Mouse (Mus musculus) embryonic facial prominence, embryonic 13.5 days (tissue): Measurements from ENCODE around the gene Hexb. TPM values are rescaled to one million over a fixed set of nuclear protein-coding genes. Genes with fewer than 3 reads are reported as not detected.
A peak's percentile ranks its signal among the peaks of the same experiment; 100 is the strongest.

Experiments used
- ATAC-seq: fragments of 200-750 bp; cut with Nextera tagmentation; 2 replicates; pipeline ENCODE4 v1.8.0; 2017; ENCODE audit warnings: low read depth; ENCODE audit not compliant: insufficient number of reproducible peaks, insufficient read depth, low FRiP score, low TSS enrichment
- H3K27ac ChIP-seq: fragments of 300-500 bp; sonication (generic); 2 replicates; pipeline ENCODE4 v1.5.1; 2015; ENCODE audit warnings: moderate library complexity, mild to moderate bottlenecking, inconsistent platforms
- H3K27me3 ChIP-seq: fragments of 300-500 bp; sonication (generic); 2 replicates; pipeline ENCODE4 v1.6.1; 2015; ENCODE audit warnings: mild to moderate bottlenecking, inconsistent platforms
- H3K36me3 ChIP-seq: fragments of 300-500 bp; sonication (generic); 2 replicates; pipeline ENCODE4 v1.6.1; 2015; ENCODE audit warnings: mild to moderate bottlenecking, inconsistent platforms
- H3K4me1 ChIP-seq: fragments of 300-500 bp; sonication (generic); 2 replicates; pipeline ENCODE4 v1.6.1; 2015; ENCODE audit warnings: inconsistent platforms
- H3K4me2 ChIP-seq: fragments of 300-500 bp; sonication (generic); 2 replicates; pipeline ENCODE4 v1.6.1; 2015; ENCODE audit warnings: moderate library complexity, mild to moderate bottlenecking, inconsistent platforms
- H3K4me3 ChIP-seq: fragments of 300-500 bp; sonication (generic); 2 replicates; pipeline ENCODE4 v1.5.1; 2015; ENCODE audit warnings: mild to moderate bottlenecking, inconsistent platforms
- H3K9ac ChIP-seq: fragments of 300-500 bp; sonication (generic); 2 replicates; pipeline ENCODE4 v1.6.1; 2015; ENCODE audit warnings: mild to moderate bottlenecking, inconsistent platforms
- H3K9me3 ChIP-seq: fragments of 300-500 bp; sonication (generic); 2 replicates; pipeline ENCODE4 v1.6.1; 2016; ENCODE audit warnings: inconsistent platforms
- WGBS: fragments of 180-500 bp; shearing (Covaris S2); methylation state at CpG from one replicate; pipeline ENCODE4 v1.1.7; 2015; ENCODE audit warnings: mixed read lengths; 5-methylcytosine and 5-hydroxymethylcytosine counted together
- polyA plus RNA-seq: library from polyadenylated mRNA; unstranded; fragments of >200 nt; fragmentation: Nextera tagmentation; extraction: Ambion mirVana; gene quantifications from 2 replicates; pipeline ENCODE4 v1.2.1, GENCODE M21; 2015

Hexb gene
- polyA plus RNA-seq: 26.8 and 33.4 TPM in 2 replicates

- H3K27ac ChIP-seq: peak within 1 kb of the TSS; percentile 73; the same call in 1 of the 2 replicates
- under 1% methylated on average over 45 of the region's 45 CpGs for WGBS
Measured at GRCm38 (mm10) chr13:97197932-97198562, at the start of gene Hexb. TSS of gene Hexb (minus strand) at chr13:97198357.

DNA sequence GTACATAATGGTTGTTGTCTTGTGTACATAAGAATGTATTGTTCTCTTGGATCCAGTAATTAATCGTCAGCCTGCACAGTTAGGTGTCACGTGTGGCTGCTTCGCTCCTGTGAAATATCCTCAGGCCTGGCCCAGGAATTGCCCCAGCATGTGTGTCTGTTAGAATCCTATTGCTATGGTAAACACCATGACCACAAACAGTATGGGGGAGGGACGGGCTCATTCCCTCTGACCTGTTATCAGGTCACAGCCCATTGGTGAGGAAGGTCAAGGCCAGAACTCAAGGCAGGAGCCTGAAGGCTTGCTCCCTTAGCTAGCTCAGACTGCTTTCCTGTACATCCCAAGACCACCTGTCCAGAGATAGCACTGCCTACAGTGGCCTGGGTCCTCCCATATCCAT lies 49.6 kb upstream of the Hexb start:
- Histone ChIP-seq H3K27ac (no peak overlapping the region), H3K4me1 (peaks cover 85% of the 10 kb centered on the region), H3K9ac (no peak overlapping the region), H3K4me3 (no peak overlapping the region), H3K9me3 (no peaks in the 10 kb centered on the region), H3K27me3 (no peaks in the 10 kb centered on the region), H3K4me2 (no peak overlapping the region), H3K36me3 (peaks cover 70% of the 10 kb centered on the region)
- 72% methylated on average over 4 of the region's 4 CpGs for WGBS
- no peak for ATAC-seq

More at GRCm38 (mm10) chr13:97197932-97198562, at the start of gene Hexb:
- Histone ChIP-seq H3K9ac (peak within 1 kb of the TSS; percentile 82), H3K4me1 (peaks cover 8% of the 10 kb centered on the region; the same call in 1 of the 2 replicates), H3K9me3 (no peaks in the 10 kb centered on the region), H3K4me2 (peak within 1 kb of the TSS; percentile 91), H3K27me3 (no peaks in the 10 kb centered on the region), H3K36me3 (no peaks in the 10 kb centered on the region), H3K4me3 (peak within 1 kb of the TSS; percentile 71)
- ATAC-seq: peak; percentile 79

DNA sequence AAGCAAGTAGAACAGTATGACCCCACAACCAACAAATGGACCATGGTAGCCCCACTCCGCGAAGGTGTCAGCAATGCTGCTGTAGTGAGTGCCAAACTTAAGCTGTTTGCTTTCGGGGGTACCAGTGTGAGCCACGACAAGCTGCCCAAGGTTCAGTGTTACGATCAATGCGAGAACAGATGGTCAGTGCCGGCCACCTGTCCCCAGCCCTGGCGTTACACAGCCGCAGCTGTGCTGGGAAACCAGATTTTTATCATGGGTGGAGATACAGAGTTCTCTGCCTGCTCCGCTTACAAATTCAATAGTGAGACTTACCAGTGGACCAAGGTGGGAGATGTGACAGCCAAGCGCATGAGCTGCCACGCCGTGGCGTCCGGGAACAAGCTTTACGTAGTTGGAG lies 48.1 kb upstream of the Hexb start:
- H3K36me3 ChIP-seq: peaks cover 58% of the 10 kb centered on the region
- H3K9me3 ChIP-seq: no peaks in the 10 kb centered on the region
- no peaks in the 10 kb centered on the region for H3K27me3 ChIP-seq
- H3K4me2 ChIP-seq: no peak overlapping the region
- 92% methylated on average over 16 of the region's 16 CpGs for WGBS
- H3K27ac ChIP-seq: no peak overlapping the region
- peaks cover 83% of the 10 kb centered on the region for H3K4me1 ChIP-seq
- no peak overlapping the region for H3K9ac ChIP-seq
- no peak overlapping the region for H3K4me3 ChIP-seq
- no peak for ATAC-seq

- peaks cover 75% of the 10 kb centered on the region for H3K4me1 ChIP-seq
- ATAC-seq: no peak
- 86% methylated on average over 12 of the region's 12 CpGs for whole genome bisulfite sequencing
- no peaks in the 10 kb centered on the region for H3K9me3 ChIP-seq
- H3K4me3 ChIP-seq: no peak overlapping the region
- peak overlapping the region; percentile 91; the same call in 1 of the 2 replicates for H3K4me2 ChIP-seq
- H3K9ac ChIP-seq: no peak overlapping the region
- peaks cover 50% of the 10 kb centered on the region for H3K36me3 ChIP-seq
- H3K27me3 ChIP-seq: no peaks in the 10 kb centered on the region
- H3K27ac ChIP-seq: no peak overlapping the region
Measured at GRCm38 (mm10) chr13:97245157-97245556, 47.0 kb upstream of the Hexb start.

DNA sequence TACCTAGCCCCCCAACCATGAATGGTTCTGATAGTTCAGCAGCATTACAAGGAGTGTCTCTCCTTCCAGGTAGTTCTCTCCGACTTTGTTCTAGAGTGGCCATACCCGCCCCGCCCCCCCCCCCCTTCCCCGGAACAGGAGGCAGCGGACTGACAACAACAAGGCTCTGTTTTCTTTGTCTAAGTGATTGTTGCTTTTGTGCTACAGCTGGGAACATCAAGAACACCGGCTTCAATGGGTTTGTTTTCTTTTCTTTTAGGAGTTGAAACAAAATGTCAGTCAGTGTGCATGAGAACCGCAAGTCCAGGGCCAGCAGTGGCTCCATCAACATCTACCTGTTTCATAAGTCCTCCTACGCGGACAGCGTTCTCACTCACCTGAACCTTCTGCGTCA lies 46.6 kb upstream of the Hexb start:
- H3K4me3 ChIP-seq: peak overlapping the region; percentile 90; the same call in 1 of the 2 replicates

DNA sequence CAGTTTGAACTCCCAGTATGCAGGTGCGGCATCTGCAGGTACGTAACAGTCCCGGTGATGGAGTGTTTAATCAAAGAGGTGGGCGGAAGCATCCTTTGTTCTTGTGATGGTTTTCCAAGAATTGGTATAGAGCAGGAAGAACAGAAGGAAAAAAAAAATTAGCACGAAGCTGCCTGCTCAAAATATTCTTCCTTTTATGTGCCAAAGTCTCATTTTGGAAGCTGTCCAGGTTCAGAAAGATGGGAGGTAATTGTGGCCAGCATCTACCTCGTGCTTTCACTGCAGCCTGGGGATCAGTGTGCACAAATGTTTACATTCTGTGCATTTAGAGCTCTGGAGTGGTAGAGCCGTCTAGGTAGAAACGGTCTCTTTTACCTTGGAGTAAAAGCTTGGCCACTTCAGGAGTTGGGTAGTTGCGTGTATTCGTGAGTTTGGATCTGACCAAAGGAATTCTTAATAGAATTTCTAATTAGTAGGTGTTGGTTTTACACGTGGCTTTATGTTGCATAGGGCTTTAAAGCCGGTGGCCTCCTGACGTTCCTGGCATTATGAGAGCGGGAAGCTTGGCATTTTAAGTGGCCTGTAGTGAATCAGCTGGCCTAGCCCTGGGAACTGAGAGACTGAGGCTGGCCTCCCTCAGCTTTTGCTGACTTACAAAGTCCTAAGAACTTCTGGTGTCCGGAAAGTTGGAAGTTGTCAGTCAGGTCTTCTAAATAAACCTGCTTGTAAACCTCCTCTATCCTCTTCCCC lies 46.0 kb upstream of the Hexb start:
- H3K4me1 ChIP-seq: peaks cover 71% of the 10 kb centered on the region
- peak overlapping the region; percentile 91 for H3K4me2 ChIP-seq
- H3K27ac ChIP-seq: no peak overlapping the region
- peaks cover 41% of the 10 kb centered on the region for H3K36me3 ChIP-seq
- ATAC-seq: no peak
- no peaks in the 10 kb centered on the region for H3K9me3 ChIP-seq
- peak overlapping the region; percentile 93 for H3K9ac ChIP-seq
- 49% methylated on average over 15 of the region's 15 CpGs for WGBS
- no peaks in the 10 kb centered on the region for H3K27me3 ChIP-seq
- H3K4me3 ChIP-seq: peak overlapping the region; percentile 90

More for the DNA sequence above, 46.6 kb upstream of the Hexb start:
- Histone ChIP-seq H3K4me1 (peaks cover 74% of the 10 kb centered on the region), H3K27ac (no peak overlapping the region), H3K27me3 (no peaks in the 10 kb centered on the region), H3K36me3 (peaks cover 45% of the 10 kb centered on the region), H3K9me3 (no peaks in the 10 kb centered on the region), H3K9ac (no peak overlapping the region), H3K4me2 (peak overlapping the region; percentile 91)
- WGBS: 71% methylated on average over 11 of the region's 11 CpGs
- no peak for ATAC-seq

GRCm38 (mm10) chr13:97242716-97243115 lies 44.6 kb upstream of the Hexb start:
- peak overlapping the region; percentile 93 for H3K9ac ChIP-seq
- H3K9me3 ChIP-seq: no peaks in the 10 kb centered on the region
- H3K36me3 ChIP-seq: peaks cover 28% of the 10 kb centered on the region
- H3K4me1 ChIP-seq: peaks cover 63% of the 10 kb centered on the region
- H3K4me2 ChIP-seq: peak overlapping the region; percentile 91
- no peaks in the 10 kb centered on the region for H3K27me3 ChIP-seq
- WGBS: 3% methylated on average over 6 of the region's 6 CpGs
- peak overlapping the region; percentile 90 for H3K4me3 ChIP-seq
- ATAC-seq: no peak
- H3K27ac ChIP-seq: peak overlapping the region; percentile 60; the same call in 1 of the 2 replicates

DNA sequence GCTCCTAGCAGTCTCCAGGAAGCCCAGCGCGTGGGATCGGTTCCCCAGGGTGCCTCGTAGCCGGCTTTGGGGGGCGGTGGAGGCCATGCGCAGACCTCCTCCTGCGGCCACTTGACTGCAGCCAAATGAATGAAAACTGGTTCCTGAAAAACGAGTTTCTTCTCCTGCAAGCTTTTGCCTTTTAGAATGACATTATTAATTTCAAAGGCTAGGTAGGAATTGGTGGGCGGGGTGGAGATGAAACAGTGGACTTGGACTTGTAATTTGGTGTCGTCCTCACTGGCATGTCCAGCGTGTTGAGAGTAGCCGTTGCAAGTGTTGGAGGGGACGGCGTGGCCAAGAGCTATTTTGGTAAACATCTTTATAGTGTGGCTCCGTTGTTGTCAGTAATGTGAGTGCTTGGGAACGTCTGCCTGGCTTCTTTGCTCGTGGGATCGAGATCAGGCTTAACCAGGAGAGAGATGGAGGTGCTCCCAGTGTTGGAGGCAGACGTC lies 43.7 kb upstream of the Hexb start:
- peak overlapping the region; percentile 98 for H3K27ac ChIP-seq
- under 1% methylated on average over 20 of the region's 20 CpGs for WGBS
- peak overlapping the region; percentile 90 for H3K4me3 ChIP-seq
- H3K4me2 ChIP-seq: peak overlapping the region; percentile 91
- H3K36me3 ChIP-seq: peaks cover 20% of the 10 kb centered on the region
- H3K27me3 ChIP-seq: no peaks in the 10 kb centered on the region
- H3K9ac ChIP-seq: peak overlapping the region; percentile 93
- no peak for ATAC-seq
- peaks cover 57% of the 10 kb centered on the region for H3K4me1 ChIP-seq
- no peaks in the 10 kb centered on the region for H3K9me3 ChIP-seq

DNA sequence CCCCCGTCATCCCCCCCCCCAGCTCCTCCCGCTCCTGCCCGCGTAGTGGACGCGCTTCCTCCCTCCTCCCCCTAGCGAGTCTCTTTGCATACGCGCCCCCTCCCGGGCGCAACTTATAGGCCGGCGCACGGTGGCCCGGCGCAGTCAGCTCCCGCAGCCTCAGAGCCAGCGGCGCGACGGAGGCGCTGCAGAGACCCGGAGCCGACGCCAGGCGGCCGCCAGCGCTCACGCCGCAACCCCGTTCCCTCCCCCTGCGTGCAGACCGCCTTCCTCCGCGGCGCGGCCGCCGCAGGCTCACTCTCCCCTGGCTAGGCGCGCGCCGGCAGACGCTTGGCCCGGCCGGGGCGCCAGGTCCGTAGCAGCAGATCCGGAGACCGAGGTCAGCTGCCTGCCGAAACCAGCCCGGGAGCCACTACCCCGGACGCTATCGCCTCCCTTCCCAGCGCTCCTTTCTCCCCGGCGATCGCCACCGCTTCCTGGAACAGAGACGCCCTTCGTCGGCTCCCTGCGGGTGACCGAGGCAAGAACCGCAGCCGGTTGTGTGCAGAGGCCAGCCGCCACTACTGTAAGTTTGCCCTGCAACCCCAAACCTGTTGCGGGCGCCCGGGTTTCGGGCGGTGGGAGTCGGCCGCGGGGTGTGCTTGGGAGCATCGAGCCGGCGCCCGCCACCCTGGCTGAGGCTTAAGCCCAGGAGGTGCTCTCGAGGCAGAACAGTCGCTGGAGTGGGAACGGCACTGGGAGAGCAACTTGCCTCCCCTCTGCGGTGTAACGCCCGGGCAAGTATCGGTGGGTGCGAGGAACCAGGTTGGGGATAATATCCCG lies 43.0 kb upstream of the Hexb start, which contains the start of gene Enc1:
Gene Enc1 (plus strand): TSS at position 141 of the 822 bp plus-strand sequence.
- Histone ChIP-seq H3K9me3 (no peaks in the 10 kb centered on the region), H3K4me1 (peaks cover 53% of the 10 kb centered on the region), H3K27me3 (no peaks in the 10 kb centered on the region), H3K4me3 (peak within 1 kb of the TSS; percentile 90), H3K27ac (peak within 1 kb of the TSS; percentile 98), H3K36me3 (peaks cover 13% of the 10 kb centered on the region), H3K9ac (peak within 1 kb of the TSS; percentile 93), H3K4me2 (peak within 1 kb of the TSS; percentile 91)
- WGBS: under 1% methylated on average over 89 of the region's 89 CpGs
- ATAC-seq: peak; percentile 87

GRCm38 (mm10) chr13:97240279-97240964 lies 42.3 kb upstream of the Hexb start:
- Histone ChIP-seq H3K9me3 (no peaks in the 10 kb centered on the region), H3K27ac (peak overlapping the region; percentile 98), H3K4me3 (peak overlapping the region; percentile 90), H3K27me3 (no peaks in the 10 kb centered on the region), H3K9ac (peak overlapping the region; percentile 93), H3K36me3 (peaks cover 6% of the 10 kb centered on the region), H3K4me2 (peak overlapping the region; percentile 91), H3K4me1 (peaks cover 55% of the 10 kb centered on the region)
- WGBS: under 1% methylated on average over 33 of the region's 36 CpGs
- peak; percentile 80 for ATAC-seq
